Mouse (Mus musculus): ENCODE measurements around the gene Lmo4.

DNA sequence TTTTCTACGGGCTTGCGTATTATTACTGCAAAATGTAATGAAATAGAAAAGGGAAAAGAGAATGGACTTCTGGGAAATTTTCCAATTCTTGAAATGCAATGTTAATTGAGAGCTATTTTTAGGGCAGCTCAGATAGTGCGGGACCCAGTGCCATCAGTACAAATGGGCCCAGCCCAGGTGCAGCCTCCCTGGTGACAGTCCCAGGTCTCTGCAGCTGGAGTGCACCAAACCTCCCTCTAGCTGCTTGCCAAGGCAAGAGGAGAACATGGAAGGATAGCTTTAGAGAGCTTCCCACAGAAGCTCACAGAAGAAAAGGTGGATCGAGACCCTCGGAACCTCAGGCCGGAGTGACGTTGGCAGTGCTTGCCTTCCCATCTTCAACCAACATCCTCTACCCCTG is 62.1 kb downstream of the Lmo4 start:
- no peak for TF ChIP-seq CTCF (IDR thresholded peaks at IDR 0.05; ENCODE audit: extremely low read depth, insufficient read depth, low read length)
- no peak for TF ChIP-seq POLR2A (IDR thresholded peaks at IDR 0.05; ENCODE audit: extremely low read depth, insufficient read depth, low read length)
